18 mouse cellular contexts compared by ENCODE assay signal in the genomic region with DNA sequence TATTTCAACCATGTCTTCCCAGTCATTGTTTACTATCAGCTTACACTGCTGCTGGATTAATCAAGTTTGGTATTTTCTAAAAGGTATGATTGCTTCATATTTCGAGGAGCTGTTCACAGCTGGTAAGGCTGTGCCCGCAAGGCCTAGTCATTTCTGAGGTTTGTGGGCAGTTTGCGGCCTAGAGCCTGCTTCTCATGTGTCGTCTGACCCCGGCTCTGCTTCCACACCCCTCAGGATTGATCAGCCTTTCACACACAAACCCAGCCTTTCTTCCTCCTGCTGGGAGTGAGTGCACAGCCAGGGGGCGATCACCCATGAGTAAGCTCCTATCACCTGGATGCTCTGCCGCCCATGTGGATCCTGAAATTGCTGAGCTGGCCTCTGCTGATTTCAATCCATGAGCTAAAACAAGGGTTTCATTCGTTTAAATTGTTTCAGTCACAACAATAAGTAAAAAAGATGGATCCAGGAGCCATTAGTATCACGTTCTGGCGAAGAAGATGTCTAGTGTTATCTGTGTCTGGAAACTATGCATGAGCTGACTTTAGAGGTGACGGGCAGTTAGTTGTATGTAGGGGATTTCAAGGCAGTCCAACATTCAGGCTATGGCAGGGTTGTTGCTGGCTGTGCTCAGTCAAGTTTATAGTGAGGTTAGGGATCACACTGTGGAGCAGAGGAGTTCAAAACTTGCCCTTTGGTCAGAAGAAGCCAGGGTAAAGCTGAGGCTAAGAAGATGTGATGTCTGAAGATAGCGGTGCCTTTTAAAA. TPM values are rescaled to one million over a fixed set of nuclear protein-coding genes. Genes with fewer than 3 reads are reported as not detected.
DNase-seq lines count a peak whose midpoint lies in the region; ATAC-seq and TF ChIP-seq lines count a peak whose summit lies in the region.
"Had no signal": no experiment of that assay in that cellular context is flagged by ENCODE, and none has a peak within 500 bp of the region (broad histone marks: within the 10 kb centered on the region; RNA-seq: fewer than 3 reads in every experiment).

No protein-coding gene starts in this region.

- no peak for ATAC-seq in lung, postnatal 0 days
- peak; percentile 59; the same call in 1 of the 2 replicates for ATAC-seq in megakaryocyte-erythroid progenitor cell, adult 5-6 weeks (replicated peaks; ENCODE audit: low FRiP score, low TSS enrichment, poor library complexity, severe bottlenecking)

- peak; percentile 33 for TF ChIP-seq CTCF in lung, postnatal 0 days (IDR thresholded peaks at IDR 0.05)

- no peak overlapping the region for H3K4me2 ChIP-seq in lung, postnatal 0 days (replicated peaks; ENCODE audit: low read depth, low read length)
- H3K4me2 ChIP-seq: embryonic facial prominence, embryonic 12.5 days; forebrain, embryonic 12.5 days; heart, embryonic 11.5 days; liver, embryonic 13.5 days had no signal

- WGBS in lung, postnatal 0 days, result 79% methylated on average over 12 of the region's 12 CpGs

- no peak overlapping the region for H3K27ac ChIP-seq in lung, postnatal 0 days (ENCODE audit: low read length)
- H3K27ac ChIP-seq: embryonic facial prominence, embryonic 12.5 days; forebrain, embryonic 12.5 days; gastrocnemius, adult 2 months; liver, embryonic 13.5 days had no signal

- H3K27me3 ChIP-seq in lung, postnatal 0 days (replicated peaks; ENCODE audit: insufficient read depth, low read length), result no peaks in the 10 kb centered on the region
- H3K27me3 ChIP-seq: embryonic facial prominence, embryonic 12.5 days; forebrain, embryonic 12.5 days; liver, embryonic 13.5 days had no signal

- H3K4me3 ChIP-seq in lung, postnatal 0 days (ENCODE audit: low read depth, low read length), result no peak overlapping the region
- H3K4me3 ChIP-seq: embryonic facial prominence, embryonic 12.5 days; forebrain, embryonic 12.5 days; gastrocnemius, adult 2 months; liver, embryonic 13.5 days; megakaryocyte, embryonic 14.5 days had no signal

- H3K36me3 ChIP-seq in lung, postnatal 0 days (ENCODE audit: insufficient read depth, low read length), result peaks cover 5% of the 10 kb centered on the region; the same call in 1 of the 2 replicates
- H3K36me3 ChIP-seq: embryonic facial prominence, embryonic 12.5 days; forebrain, embryonic 12.5 days; liver, embryonic 13.5 days had no signal

- H3K9me3 ChIP-seq in lung, postnatal 0 days (ENCODE audit: low read length), result no peaks in the 10 kb centered on the region
- H3K9me3 ChIP-seq: embryonic facial prominence, embryonic 12.5 days; forebrain, embryonic 12.5 days; liver, embryonic 13.5 days; megakaryocyte, embryonic 14.5 days had no signal

- 0 out of 2 replicates have a peak, but pooled peaks cover 5% of the 10 kb centered on the region for H3K4me1 ChIP-seq in lung, postnatal 0 days (ENCODE audit: insufficient read depth, low read depth, low read length)
- H3K4me1 ChIP-seq: embryonic facial prominence, embryonic 12.5 days; forebrain, embryonic 12.5 days; liver, embryonic 13.5 days; megakaryocyte, embryonic 14.5 days had no signal

- no peak overlapping the region for H3K9ac ChIP-seq in lung, postnatal 0 days (replicated peaks; ENCODE audit: low read depth)
- H3K9ac ChIP-seq: embryonic facial prominence, embryonic 12.5 days; forebrain, embryonic 12.5 days; liver, embryonic 13.5 days had no signal

- peak; percentile 11 for DNase-seq in embryo, embryonic 10 days (ENCODE audit: low spot score)
- DNase-seq in embryo, embryonic 11 days, result no peak
- no peak for DNase-seq in lung, postnatal 0 days (ENCODE audit: low spot score)
- DNase-seq in lung, adult 18-20 months, result no peak
- DNase-seq in R1 (ENCODE audit: low read depth, low spot score), result peak; percentile 25
- DNase-seq in urinary bladder, postnatal 10 days (ENCODE audit: low spot score), result no peak
- DNase-seq in lung, postnatal 25 days (ENCODE audit: low spot score), result no peak
- DNase-seq: adrenal gland, postnatal 36 days; cerebellum, adult 18-20 months; gastrocnemius, adult 2 months; heart, postnatal 4 days; kidney, postnatal 4 days; liver, embryonic 13.5 days had no signal

- no peak for TF ChIP-seq EP300 in lung, postnatal 0 days (IDR thresholded peaks at IDR 0.05)

RNA-seq across cellular contexts. Expression of a gene that starts 33.7 kb away (rescaled TPM):
- polyA plus RNA-seq in lung, postnatal 0 days (2015; fragmentation: Nextera tagmentation; extraction: Ambion mirVana), result 6.3 and 8.2 TPM in 2 replicates
- total RNA-seq in megakaryocyte-erythroid progenitor cell, adult 5-6 weeks (2014; fragmentation: Nextera tagmentation), result 2.6 and 6.3 TPM in 2 replicates
- 1.2 and 6.3 TPM in 2 replicates for total RNA-seq in megakaryocyte-erythroid progenitor cell, adult 5-6 weeks (2017)

Comparison
In these comparisons a context has a peak if more than half of its experiments do, and no peak if none do; other contexts are left out.
1. DNase-seq: peak in embryo, embryonic 10 days (single experiment) and R1 (single experiment); none in embryo, embryonic 11 days (single experiment), lung, postnatal 0 days (single experiment), lung, adult 18-20 months (0 of 2), urinary bladder, postnatal 10 days (single experiment) and lung, postnatal 25 days (single experiment).